Mouse (Mus musculus) kidney, adult 2 months (tissue): ENCODE results near the gene Htr5b.

Source experiments
- CTCF ChIP-seq: fragments of 200-500 bp; conservative IDR thresholded peaks from 2 replicates; pipeline ENCODE4 v1.5.1; 2011; ENCODE audit warnings: low read depth, mild to moderate bottlenecking, control low read depth, low read length, moderate library complexity, mixed read lengths; ENCODE audit not compliant: insufficient read depth, insufficient read length
- POLR2A ChIP-seq: fragments of 200-500 bp; IDR thresholded peaks from one replicate; pipeline ENCODE4 v1.6.1; 2011; ENCODE audit warnings: low read depth, low read length, control low read depth

DNA sequence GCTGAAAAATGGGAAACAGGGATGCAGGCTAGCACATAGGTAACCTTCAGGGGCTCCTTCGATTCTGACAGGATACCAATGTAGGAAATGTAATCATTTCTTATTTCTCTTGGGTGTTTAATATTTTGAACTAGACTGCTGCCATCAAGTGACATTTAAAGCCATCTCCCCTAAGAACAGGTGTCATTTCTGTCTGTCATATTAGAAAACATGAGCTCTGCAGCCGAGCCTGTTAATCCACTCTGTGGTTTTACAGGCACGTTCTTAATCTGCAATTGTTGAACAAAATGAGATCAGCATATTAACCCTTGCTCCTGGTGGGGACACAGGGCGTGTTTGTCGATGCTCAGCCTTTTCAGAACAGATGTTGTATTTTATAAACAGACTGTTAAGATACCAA, 56.8 kb downstream of the Htr5b start:
- TF ChIP-seq POLR2A: no peak
- no peak for TF ChIP-seq CTCF
